Mouse (Mus musculus) limb, embryonic 11.5 days (tissue): ENCODE measurements around the gene Gm45623. TPM values are rescaled to one million over a fixed set of nuclear protein-coding genes. Genes with fewer than 3 reads are reported as not detected.

Source experiments
- ATAC-seq: fragments of 200-750 bp; cut with Nextera tagmentation; 2 replicates; pipeline ENCODE4 v1.8.0; 2017; ENCODE audit warnings: low read depth; ENCODE audit not compliant: insufficient number of reproducible peaks, low FRiP score, low TSS enrichment
- DNase-seq: peaks from one replicate; pipeline ENCODE4 v3.0.0-alpha.2; 2015; ENCODE audit warnings: low spot score
- H3K27ac ChIP-seq: fragments of 300-500 bp; sonication (generic); replicated peaks from 2 replicates; pipeline ENCODE4 v1.5.1; 2014; ENCODE audit warnings: low read depth, mild to moderate bottlenecking, low read length
- H3K27me3 ChIP-seq: fragments of 300-500 bp; sonication (generic); 2 replicates; pipeline ENCODE4 v1.6.1; 2014; ENCODE audit warnings: mild to moderate bottlenecking, low read length, mixed read lengths; ENCODE audit not compliant: control insufficient read depth, insufficient read depth
- H3K36me3 ChIP-seq: fragments of 300-500 bp; sonication (generic); 2 replicates; pipeline ENCODE4 v1.6.1; 2014; ENCODE audit warnings: mild to moderate bottlenecking, low read length, moderate library complexity, mixed read lengths; ENCODE audit not compliant: control insufficient read depth, insufficient read depth
- H3K4me1 ChIP-seq: fragments of 300-500 bp; sonication (generic); 2 replicates; pipeline ENCODE4 v1.6.1; 2014; ENCODE audit warnings: low read length, mixed read lengths; ENCODE audit not compliant: control insufficient read depth, insufficient read depth
- H3K4me2 ChIP-seq: fragments of 300-500 bp; sonication (generic); 2 replicates; pipeline ENCODE4 v1.6.1; 2014; ENCODE audit warnings: low read depth, mild to moderate bottlenecking, moderate library complexity; ENCODE audit not compliant: severe bottlenecking
- H3K4me3 ChIP-seq: fragments of 300-500 bp; sonication (generic); 2 replicates; pipeline ENCODE4 v1.5.1; 2014; ENCODE audit warnings: low read depth, low read length
- H3K9ac ChIP-seq: fragments of 300-500 bp; sonication (generic); 2 replicates; pipeline ENCODE4 v1.6.1; 2014; ENCODE audit warnings: mild to moderate bottlenecking, low read length
- H3K9me3 ChIP-seq: fragments of 300-500 bp; sonication (generic); 2 replicates; pipeline ENCODE4 v1.6.1; 2016; ENCODE audit warnings: low read length; ENCODE audit not compliant: control insufficient read depth
- WGBS: fragments of 180-500 bp; shearing (Covaris S2); extraction: QIAGEN DNeasy Blood & Tissue Kit; methylation state at CpG from one replicate; pipeline ENCODE4 v1.1.7; 2014; 5-methylcytosine and 5-hydroxymethylcytosine counted together
- polyA plus RNA-seq: library from polyadenylated mRNA; unstranded; fragments of >200 nt; fragmentation: Nextera tagmentation; extraction: Ambion mirVana; gene quantifications from 2 replicates; pipeline ENCODE4 v1.2.1, GENCODE M21; 2014

Gene Gm45623
- polyA plus RNA-seq, 1 experiment from 2014 or later = not detected

- Histone ChIP-seq H3K4me3 (no peak overlapping the region), H3K4me2 (no peak overlapping the region), H3K27me3 (no peaks in the 10 kb centered on the region), H3K9ac (no peak overlapping the region), H3K9me3 (no peaks in the 10 kb centered on the region), H3K4me1 (no peaks in the 10 kb centered on the region), H3K36me3 (no peaks in the 10 kb centered on the region), H3K27ac (no peak overlapping the region)
- 78% methylated on average over 13 of the region's 13 CpGs for WGBS
- DNase-seq = no peak
- no peak for ATAC-seq
Observed at GRCm38 (mm10) chr13:56780746-56781469, 27.3 kb upstream of the Gm45623 start.

DNA sequence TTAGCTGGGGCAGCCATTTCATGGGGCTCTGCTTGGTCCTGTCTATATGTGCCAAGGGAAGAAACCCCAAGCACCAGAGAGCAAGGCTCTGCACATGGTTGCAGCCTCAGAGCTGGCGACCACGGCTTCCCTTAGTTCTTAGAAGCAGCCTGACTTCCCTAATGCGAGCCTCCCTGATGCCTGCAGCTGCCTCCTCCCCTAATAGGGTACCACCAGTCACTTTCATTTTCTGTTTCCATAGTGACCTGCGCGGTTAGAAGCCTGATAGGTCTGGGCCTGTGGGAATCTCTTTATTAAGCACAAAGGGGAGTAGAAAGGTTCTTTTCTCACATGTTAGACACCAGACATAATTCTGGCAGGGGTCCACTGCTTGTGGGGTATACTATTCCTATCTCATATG, 20.7 kb upstream of the Gm45623 start:
- no peak overlapping the region for H3K4me2 ChIP-seq
- 32% methylated on average over 5 of the region's 5 CpGs for WGBS
- H3K4me1 ChIP-seq = peaks cover 7% of the 10 kb centered on the region
- no peak overlapping the region for H3K27ac ChIP-seq
- no peak overlapping the region for H3K4me3 ChIP-seq
- H3K9ac ChIP-seq = no peak overlapping the region
- no peaks in the 10 kb centered on the region for H3K27me3 ChIP-seq
- no peaks in the 10 kb centered on the region for H3K36me3 ChIP-seq
- no peaks in the 10 kb centered on the region for H3K9me3 ChIP-seq
- DNase-seq = no peak
- ATAC-seq = no peak

GRCm38 (mm10) chr13:56773262-56773870, 19.7 kb upstream of the Gm45623 start:
- Histone ChIP-seq H3K36me3 (no peaks in the 10 kb centered on the region), H3K9ac (no peak overlapping the region), H3K4me1 (peaks cover 7% of the 10 kb centered on the region), H3K27ac (no peak overlapping the region), H3K9me3 (no peaks in the 10 kb centered on the region), H3K4me2 (no peak overlapping the region), H3K4me3 (no peak overlapping the region), H3K27me3 (no peaks in the 10 kb centered on the region)
- ATAC-seq (no peak), DNase-seq (no peak)
- 41% methylated on average over 14 of the region's 14 CpGs for WGBS

DNA sequence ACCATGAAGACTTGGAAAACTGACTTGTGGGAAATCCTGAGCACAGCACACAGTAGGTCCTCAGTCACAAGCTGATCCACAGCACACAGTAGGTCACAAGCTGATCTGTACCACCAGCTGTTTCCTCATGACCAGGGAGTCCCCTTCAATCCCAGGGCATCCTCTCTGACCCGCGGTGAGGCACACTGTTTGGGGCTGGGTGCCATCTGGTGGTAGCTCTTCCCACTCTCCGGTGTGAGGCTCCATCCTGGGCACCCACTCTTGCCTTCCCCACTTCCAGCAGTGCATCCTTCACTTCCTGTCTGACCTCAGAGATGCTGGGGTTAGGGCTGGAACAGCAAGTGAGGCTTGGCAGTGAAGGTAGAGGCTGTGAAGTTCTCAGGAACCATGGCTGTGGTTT, 19.0 kb upstream of the Gm45623 start:
- Histone ChIP-seq H3K4me2 (no peak overlapping the region), H3K4me3 (no peak overlapping the region), H3K9ac (no peak overlapping the region), H3K4me1 (peaks cover 7% of the 10 kb centered on the region), H3K36me3 (no peaks in the 10 kb centered on the region), H3K9me3 (no peaks in the 10 kb centered on the region), H3K27me3 (no peaks in the 10 kb centered on the region), H3K27ac (no peak overlapping the region)
- ATAC-seq (no peak), DNase-seq (no peak)
- 37% methylated on average over 3 of the region's 3 CpGs for WGBS

DNA sequence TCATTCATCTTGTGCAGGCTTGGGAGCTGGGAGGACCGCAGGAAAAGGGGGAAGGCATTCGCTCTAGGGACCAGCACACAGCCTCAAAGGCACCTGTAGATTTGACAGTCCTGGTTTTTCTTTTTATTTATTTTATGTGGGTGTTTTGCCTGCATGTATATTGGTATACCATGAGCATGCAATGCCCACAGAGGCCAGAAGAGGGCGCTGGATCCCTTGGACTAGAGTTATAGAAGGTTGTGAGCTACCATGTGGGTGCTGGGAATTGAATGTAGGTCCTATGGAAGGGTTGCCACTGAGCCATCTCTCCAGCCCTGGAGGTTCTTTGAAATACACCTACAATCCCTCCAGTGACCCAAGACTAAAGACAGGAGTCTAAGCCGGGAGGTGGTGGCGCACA, 17.2 kb upstream of the Gm45623 start:
- Histone ChIP-seq H3K27ac (no peak overlapping the region), H3K9ac (no peak overlapping the region), H3K9me3 (no peaks in the 10 kb centered on the region), H3K36me3 (no peaks in the 10 kb centered on the region), H3K27me3 (no peaks in the 10 kb centered on the region), H3K4me3 (no peak overlapping the region), H3K4me1 (peaks cover 7% of the 10 kb centered on the region), H3K4me2 (no peak overlapping the region)
- DNase-seq (no peak), ATAC-seq (no peak)
- 78% methylated on average over 5 of the region's 5 CpGs for WGBS

- no peak overlapping the region for H3K9ac ChIP-seq
- DNase-seq = no peak
- ATAC-seq = no peak
- H3K4me2 ChIP-seq = no peak overlapping the region
- H3K36me3 ChIP-seq = no peaks in the 10 kb centered on the region
- no peaks in the 10 kb centered on the region for H3K9me3 ChIP-seq
- no peak overlapping the region for H3K4me3 ChIP-seq
- H3K27me3 ChIP-seq = no peaks in the 10 kb centered on the region
- H3K27ac ChIP-seq = no peak overlapping the region
- WGBS = 67% methylated on average over 1 of the region's 1 CpGs
- peaks cover 7% of the 10 kb centered on the region for H3K4me1 ChIP-seq
Observed at GRCm38 (mm10) chr13:56770136-56770578, 16.5 kb upstream of the Gm45623 start.

DNA sequence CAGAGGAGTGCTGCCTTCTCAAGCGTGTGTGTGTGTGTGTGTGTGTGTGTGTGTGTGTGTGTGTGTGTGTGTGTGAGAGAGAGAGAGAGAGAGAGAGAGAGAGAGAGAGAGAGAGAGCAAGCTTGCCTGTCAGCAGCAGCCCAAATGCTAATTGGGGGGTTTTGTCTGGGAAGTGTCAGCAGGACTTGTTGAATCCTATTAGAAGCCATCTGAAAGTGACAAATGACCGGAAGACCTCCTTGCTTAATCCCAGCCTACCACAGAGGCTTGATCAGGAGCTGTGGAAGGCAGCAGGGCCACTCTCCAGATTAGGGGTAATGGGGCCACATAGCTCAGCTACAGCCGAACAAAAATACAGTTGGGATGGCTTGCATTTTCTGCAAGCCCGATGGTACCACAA, 15.8 kb upstream of the Gm45623 start:
- no peaks in the 10 kb centered on the region for H3K9me3 ChIP-seq
- H3K27me3 ChIP-seq = no peaks in the 10 kb centered on the region
- no peak overlapping the region for H3K9ac ChIP-seq
- no peak overlapping the region for H3K27ac ChIP-seq
- no peak overlapping the region for H3K4me3 ChIP-seq
- DNase-seq (no peak), ATAC-seq (no peak)
- H3K4me2 ChIP-seq = no peak overlapping the region
- WGBS = 16% methylated on average over 4 of the region's 4 CpGs
- no peaks in the 10 kb centered on the region for H3K36me3 ChIP-seq
- H3K4me1 ChIP-seq = peaks cover 7% of the 10 kb centered on the region

GRCm38 (mm10) chr13:56766211-56766610, 12.6 kb upstream of the Gm45623 start:
- no peaks in the 10 kb centered on the region for H3K9me3 ChIP-seq
- H3K4me1 ChIP-seq = no peaks in the 10 kb centered on the region; the same call in 1 of the 2 replicates
- ATAC-seq (no peak), DNase-seq (no peak)
- H3K36me3 ChIP-seq = no peaks in the 10 kb centered on the region
- no peak overlapping the region for H3K27ac ChIP-seq
- H3K27me3 ChIP-seq = no peaks in the 10 kb centered on the region; the same call in 1 of the 2 replicates
- no peak overlapping the region for H3K4me2 ChIP-seq
- H3K9ac ChIP-seq = no peak overlapping the region
- no peak overlapping the region for H3K4me3 ChIP-seq
- 30% methylated on average over 5 of the region's 5 CpGs for WGBS
